Mouse (Mus musculus): ENCODE measurements around the gene Wfdc5.

DNA sequence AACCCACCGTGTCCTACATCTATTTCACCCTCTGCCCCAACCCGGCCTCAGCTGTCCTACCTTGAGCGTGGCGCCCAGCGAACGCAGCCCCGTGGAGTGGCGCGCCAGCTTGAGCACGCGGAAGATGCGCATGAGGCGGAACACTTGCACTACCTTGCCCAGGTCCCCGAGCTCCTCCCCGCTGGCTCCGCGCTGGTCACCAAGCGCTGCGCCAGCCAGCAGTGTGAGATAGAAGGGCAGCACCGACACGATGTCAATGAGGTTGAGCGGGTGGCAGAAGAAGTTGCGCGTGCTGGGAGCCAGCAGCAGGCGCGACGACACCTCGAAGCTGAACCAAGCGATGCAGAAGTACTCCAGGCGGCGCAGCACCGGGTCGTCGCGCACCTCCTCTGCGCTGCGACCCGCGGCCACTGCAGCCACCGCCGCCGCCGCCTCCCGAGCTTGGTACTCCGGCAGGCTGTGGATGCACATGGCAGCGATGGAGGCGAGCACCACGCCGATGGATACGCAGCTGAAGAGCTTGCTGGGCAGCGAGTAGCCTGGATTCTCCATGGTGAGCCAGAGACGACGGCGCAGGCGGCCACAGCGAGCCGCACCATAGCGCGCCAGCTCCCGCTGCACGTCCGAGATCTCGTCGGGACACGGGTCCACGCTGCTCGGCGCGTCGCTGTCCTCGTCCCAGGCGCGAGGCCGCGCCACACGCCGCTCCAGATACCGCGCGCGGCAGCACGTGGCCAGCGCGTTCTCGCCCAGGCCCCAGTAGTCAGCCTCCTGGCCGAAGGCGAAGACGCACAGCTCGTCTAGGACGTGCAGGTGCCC, 14.6 kb downstream of the Wfdc5 start:
- TF ChIP-seq GATA1 (IDR thresholded peaks at IDR 0.05; ENCODE audit: borderline replicate concordance, low read length) (no peak), FLI1 (IDR thresholded peaks at IDR 0.05; ENCODE audit: low read length) (no peak)
